ENCODE assay signal across 17 mouse cellular contexts in the genomic region with DNA sequence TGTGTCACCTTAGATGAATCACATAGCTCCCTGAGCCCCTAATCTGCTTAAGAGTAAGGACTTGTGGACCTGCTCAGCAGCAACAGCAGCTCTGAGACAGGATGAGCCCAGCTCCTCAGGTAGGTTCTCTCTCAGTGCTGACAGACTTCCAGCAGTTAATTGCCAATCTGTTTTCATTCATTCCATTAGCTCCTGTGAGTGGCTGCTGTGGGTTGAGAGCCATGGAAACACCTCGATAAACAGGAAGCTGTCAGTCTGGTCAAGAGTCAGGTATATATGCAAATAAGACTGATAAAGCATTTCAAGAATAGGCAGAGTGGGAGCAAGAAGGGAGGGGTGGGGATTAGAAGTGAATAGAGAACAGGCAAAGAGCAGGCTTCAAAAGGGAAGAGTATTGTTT.
DNase-seq lines count a peak whose midpoint lies in the region; ATAC-seq and TF ChIP-seq lines count a peak whose summit lies in the region.
"Had no signal": no experiment of that assay in that cellular context is flagged by ENCODE, and none has a peak within 500 bp of the region (broad histone marks: within the 10 kb centered on the region; RNA-seq: fewer than 3 reads in every experiment).

No protein-coding gene starts in this region.

- H3K4me3 ChIP-seq in liver, adult 2 months (ENCODE audit: insufficient read depth, low read depth, low read length): no peak overlapping the region
- H3K4me3 ChIP-seq in liver, embryonic 12.5 days: no peak overlapping the region
- H3K4me3 ChIP-seq in bone marrow macrophage, adult 2 months (ENCODE audit: insufficient read depth, low read length): no peak overlapping the region
- H3K4me3 ChIP-seq: forebrain, embryonic 10.5 days; hindbrain, embryonic 12.5 days; limb, embryonic 12.5 days; liver, embryonic 15.5 days; midbrain, embryonic 15.5 days had no signal

- DNase-seq in liver, adult 2 months (ENCODE audit: extremely low read depth, low read depth, low spot score): no peak
- DNase-seq in naive thymus-derived CD4-positive, alpha-beta T cell, adult 2 months (ENCODE audit: low read depth): peak; percentile 43
- DNase-seq in gastrocnemius, adult 18-20 months (ENCODE audit: low spot score): no peak
- DNase-seq in thymus, postnatal 36 days: no peak
- DNase-seq: gastrocnemius, postnatal 10 days; heart, postnatal 10 days; right cerebral cortex, postnatal 25 days; thymus, postnatal 25 days had no signal

- H3K9ac ChIP-seq in liver, adult 2 months (ENCODE audit: low read depth, low read length): no peak overlapping the region
- no peak overlapping the region for H3K9ac ChIP-seq in liver, embryonic 12.5 days
- H3K9ac ChIP-seq: hindbrain, embryonic 12.5 days; limb, embryonic 12.5 days; liver, embryonic 15.5 days; midbrain, embryonic 15.5 days had no signal

- ATAC-seq in liver, embryonic 12.5 days: no peak
- peak; percentile 37 for ATAC-seq in CD4-positive, CD25-positive, alpha-beta regulatory T cell, adult 4 months
- ATAC-seq: intestine, postnatal 0 days; midbrain, embryonic 15.5 days had no signal

- no peaks in the 10 kb centered on the region for H3K79me2 ChIP-seq in liver, adult 2 months (ENCODE audit: control insufficient read depth, insufficient read depth, low read length)

- no peak for TF ChIP-seq POLR2A in liver, adult 2 months (IDR thresholded peaks at IDR 0.05; ENCODE audit: extremely low read depth, insufficient read depth, low read length)
- TF ChIP-seq POLR2A in bone marrow macrophage, adult 2 months (IDR thresholded peaks at IDR 0.05; ENCODE audit: borderline replicate concordance, low read depth, low read length): no peak

- WGBS in liver, adult 2 months: 50% methylated on average over 1 of the region's 1 CpGs
- 6% methylated on average over 1 of the region's 1 CpGs for WGBS in liver, embryonic 12.5 days (ENCODE audit: insufficient replicate concordance)

- no peaks in the 10 kb centered on the region for H3K27me3 ChIP-seq in liver, adult 2 months (ENCODE audit: control insufficient read depth, insufficient read depth, low read length)
- peaks cover 71% of the 10 kb centered on the region for H3K27me3 ChIP-seq in liver, embryonic 12.5 days (replicated peaks)
- H3K27me3 ChIP-seq: hindbrain, embryonic 12.5 days; limb, embryonic 12.5 days; midbrain, embryonic 15.5 days had no signal

- H3K4me2 ChIP-seq in liver, embryonic 12.5 days: no peak overlapping the region
- H3K4me2 ChIP-seq: hindbrain, embryonic 12.5 days; limb, embryonic 12.5 days; liver, embryonic 15.5 days; midbrain, embryonic 15.5 days had no signal

- peaks cover 21% of the 10 kb centered on the region for H3K4me1 ChIP-seq in liver, adult 2 months (ENCODE audit: control insufficient read depth, insufficient read depth, low read length)
- peaks cover 26% of the 10 kb centered on the region for H3K4me1 ChIP-seq in liver, embryonic 12.5 days
- peaks cover 53% of the 10 kb centered on the region for H3K4me1 ChIP-seq in bone marrow macrophage, adult 2 months (ENCODE audit: control insufficient read depth, insufficient read depth, low read length)
- H3K4me1 ChIP-seq: forebrain, embryonic 10.5 days; hindbrain, embryonic 12.5 days; limb, embryonic 12.5 days; midbrain, embryonic 15.5 days had no signal

- no peaks in the 10 kb centered on the region for H3K9me3 ChIP-seq in liver, embryonic 12.5 days (replicated peaks)
- H3K9me3 ChIP-seq: forebrain, embryonic 10.5 days; hindbrain, embryonic 12.5 days; limb, embryonic 12.5 days; liver, embryonic 15.5 days; midbrain, embryonic 15.5 days had no signal

- H3K27ac ChIP-seq in liver, adult 2 months (replicated peaks; ENCODE audit: insufficient read depth, low read depth, low read length): peak overlapping the region; percentile 28
- H3K27ac ChIP-seq in liver, embryonic 12.5 days: no peak overlapping the region
- peak overlapping the region; percentile 89 for H3K27ac ChIP-seq in bone marrow macrophage, adult 2 months (ENCODE audit: insufficient read depth, low read depth, low read length)
- H3K27ac ChIP-seq: forebrain, embryonic 10.5 days; hindbrain, embryonic 12.5 days; limb, embryonic 12.5 days; liver, embryonic 15.5 days; midbrain, embryonic 15.5 days had no signal

- H3K36me3 ChIP-seq in liver, adult 2 months (ENCODE audit: control insufficient read depth, insufficient read depth, low read length): no peaks in the 10 kb centered on the region
- no peaks in the 10 kb centered on the region for H3K36me3 ChIP-seq in liver, embryonic 12.5 days
- H3K36me3 ChIP-seq: forebrain, embryonic 10.5 days; hindbrain, embryonic 12.5 days; limb, embryonic 12.5 days; liver, embryonic 15.5 days; midbrain, embryonic 15.5 days had no signal

- TF ChIP-seq CTCF in liver, adult 2 months (IDR thresholded peaks at IDR 0.05; ENCODE audit: low read depth, low read length): no peak
- no peak for TF ChIP-seq CTCF in bone marrow macrophage, adult 2 months (IDR thresholded peaks at IDR 0.05; ENCODE audit: low read depth, low read length)
